Mouse (Mus musculus) layer of hippocampus, adult 9-11 months (tissue): ENCODE results near the gene Adarb2.

ENCODE experiments used
- DNase-seq: peaks from one replicate; pipeline ENCODE4 v3.0.0; 2022

Adarb2 gene

GRCm38 (mm10) chr13:8369868-8370387 lies 167.3 kb downstream of the Adarb2 start:
- DNase-seq = no peak

DNA sequence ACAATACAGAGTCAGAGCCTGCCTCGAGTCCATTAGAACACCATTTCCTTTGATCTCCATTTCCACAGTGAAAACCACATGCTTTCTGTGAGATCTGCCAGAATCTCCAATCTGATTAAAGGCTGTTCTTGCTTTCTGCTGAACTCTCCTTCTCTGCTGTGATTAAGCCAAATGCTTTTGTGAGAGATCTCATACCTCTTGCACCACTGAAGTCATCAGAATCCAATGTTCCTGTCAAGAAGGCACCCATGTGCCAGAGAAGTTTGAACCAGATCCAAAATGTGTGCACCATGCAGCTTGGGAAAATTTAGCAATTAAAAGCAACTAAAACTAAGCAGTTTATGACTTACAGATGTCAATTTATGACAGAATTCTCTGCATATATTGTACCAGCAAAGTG lies 185.9 kb downstream of the Adarb2 start:
- DNase-seq = peak; percentile 45

GRCm38 (mm10) chr13:8400265-8401041 lies 197.8 kb downstream of the Adarb2 start:
- no peak for DNase-seq

- no peak for DNase-seq
Observed at GRCm38 (mm10) chr13:8402324-8402873, 199.7 kb downstream of the Adarb2 start.

DNA sequence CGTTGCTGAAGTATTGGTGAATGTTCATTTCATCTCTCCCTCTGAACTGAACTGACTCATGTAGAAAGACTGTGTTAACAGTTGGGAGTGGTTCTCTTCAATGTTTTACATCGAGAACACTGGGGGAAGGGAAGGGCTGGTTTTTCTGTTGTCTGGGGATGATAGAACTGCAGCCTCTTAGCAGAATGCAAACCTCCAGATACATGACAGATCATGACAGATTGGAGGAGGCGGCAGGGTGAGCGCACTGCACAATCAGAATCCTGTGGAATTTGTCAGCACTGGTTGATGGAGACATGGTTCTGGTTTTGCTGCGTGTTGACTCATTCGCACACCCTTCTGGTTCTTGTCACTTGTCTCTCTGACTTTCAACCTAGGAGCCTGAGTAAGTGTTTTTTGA lies 203.4 kb downstream of the Adarb2 start:
- DNase-seq = peak; percentile 91

GRCm38 (mm10) chr13:8410353-8411318 lies 208.0 kb downstream of the Adarb2 start:
- no peak for DNase-seq

DNA sequence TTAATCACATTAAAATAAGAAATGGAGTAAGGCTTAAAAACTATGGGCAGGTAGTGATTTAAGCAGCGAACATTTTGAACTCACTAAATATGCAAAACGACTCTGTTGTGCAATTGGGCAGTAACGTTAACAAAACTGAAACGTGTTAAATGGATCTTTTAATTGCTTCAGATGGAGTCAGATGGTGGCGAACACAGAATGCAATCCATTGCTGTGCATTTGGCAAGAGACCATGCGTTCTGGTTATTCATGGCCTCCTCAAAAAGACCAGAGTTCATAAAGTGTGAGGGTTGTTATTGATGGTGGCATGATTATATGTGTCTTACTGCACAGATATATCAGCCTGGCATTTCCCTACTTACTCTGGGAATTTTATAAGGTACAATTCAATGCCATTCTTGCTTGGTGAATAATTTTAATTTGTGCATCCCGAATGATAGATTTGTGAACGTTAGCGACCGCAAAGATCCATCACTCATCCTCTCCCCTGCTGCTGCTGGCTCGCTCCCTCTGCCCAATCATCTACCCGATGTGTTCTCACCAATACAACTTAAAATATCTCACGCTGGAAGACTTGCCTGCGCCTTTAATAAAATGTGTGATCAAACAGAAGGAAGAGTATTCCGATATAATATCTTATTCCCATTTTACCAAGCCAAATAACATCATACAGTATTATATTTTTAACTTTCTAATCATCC lies 221.5 kb downstream of the Adarb2 start:
- no peak for DNase-seq

- peak; percentile 14 for DNase-seq
Observed at GRCm38 (mm10) chr13:8439188-8439835, 236.6 kb downstream of the Adarb2 start.

DNA sequence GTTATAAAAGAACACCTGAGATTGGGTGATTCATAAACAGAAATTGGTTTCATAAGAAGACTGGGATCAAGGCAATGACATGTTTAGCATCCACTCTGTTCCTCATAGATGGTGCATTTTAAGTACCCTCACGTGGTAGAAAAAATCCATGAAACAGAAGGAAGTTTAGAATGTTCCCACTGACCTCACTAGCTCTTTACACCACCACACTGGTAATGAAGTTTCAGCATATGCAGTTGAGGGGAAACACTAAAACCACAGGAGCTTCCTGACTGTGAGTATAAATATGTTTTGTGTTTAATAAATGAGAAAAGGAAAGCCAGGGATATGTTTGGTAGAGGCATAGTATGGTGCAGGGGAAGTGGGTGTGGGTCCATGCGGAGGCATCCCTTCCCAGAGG lies 242.7 kb downstream of the Adarb2 start:
- DNase-seq = no peak

DNA sequence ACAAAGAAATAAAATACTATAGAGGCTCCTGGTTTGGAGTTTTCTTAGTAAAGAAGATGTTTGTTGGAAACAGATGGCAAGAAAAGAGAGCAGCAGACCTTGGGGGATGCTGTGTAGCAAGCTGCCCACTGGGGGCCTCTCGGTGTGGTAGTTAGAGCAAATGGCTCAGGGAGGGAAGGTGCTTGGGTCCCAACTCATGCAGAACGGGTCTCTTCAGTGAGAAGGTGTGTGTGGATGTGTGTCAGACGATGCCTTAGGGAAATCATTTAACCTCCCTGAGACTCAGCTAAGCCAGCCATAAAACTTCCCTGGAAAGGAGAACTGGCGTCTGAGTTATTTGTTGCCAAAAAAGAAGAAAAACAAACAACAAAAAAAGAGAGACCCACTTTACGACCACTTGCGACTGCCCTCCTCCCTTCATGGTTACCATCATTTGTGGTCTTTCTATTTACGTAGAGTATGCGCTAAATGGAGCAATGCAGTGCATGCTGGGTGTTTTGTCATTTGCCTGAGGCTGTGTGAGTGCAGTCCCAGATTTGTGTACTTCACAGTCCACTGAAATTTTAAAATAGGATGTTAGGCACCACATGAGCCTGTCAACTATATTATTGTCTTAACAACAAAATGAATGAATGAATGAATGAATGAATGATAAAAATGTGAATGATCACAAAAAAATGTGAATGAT lies 245.7 kb downstream of the Adarb2 start:
- no peak for DNase-seq

GRCm38 (mm10) chr13:8451581-8451980 lies 248.9 kb downstream of the Adarb2 start:
- DNase-seq = no peak

GRCm38 (mm10) chr13:8456886-8457285 lies 254.2 kb downstream of the Adarb2 start:
- no peak for DNase-seq

DNA sequence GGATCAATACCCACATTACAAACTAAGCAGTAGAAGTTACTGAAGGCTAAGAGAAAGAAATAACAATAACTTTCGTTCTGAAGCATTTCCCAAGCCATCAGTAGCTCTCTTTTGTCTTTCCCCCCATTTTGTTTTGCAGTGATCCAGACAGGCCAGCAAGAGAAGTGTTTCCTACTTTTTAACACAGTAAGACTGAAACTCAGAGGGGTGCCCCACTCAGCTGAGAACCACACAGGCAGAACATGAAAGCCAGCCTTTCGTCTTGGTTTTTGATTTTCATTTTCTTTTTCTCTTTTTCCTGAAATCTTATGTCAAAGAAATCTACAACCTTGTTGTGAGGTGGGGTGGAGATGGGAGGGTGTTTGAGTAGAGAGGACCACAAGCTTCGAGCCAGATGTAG lies 255.2 kb downstream of the Adarb2 start:
- no peak for DNase-seq

GRCm38 (mm10) chr13:8467591-8468366 lies 265.1 kb downstream of the Adarb2 start:
- DNase-seq = no peak

- DNase-seq = peak; percentile 21
Observed at GRCm38 (mm10) chr13:8476237-8476636, 273.6 kb downstream of the Adarb2 start.

DNA sequence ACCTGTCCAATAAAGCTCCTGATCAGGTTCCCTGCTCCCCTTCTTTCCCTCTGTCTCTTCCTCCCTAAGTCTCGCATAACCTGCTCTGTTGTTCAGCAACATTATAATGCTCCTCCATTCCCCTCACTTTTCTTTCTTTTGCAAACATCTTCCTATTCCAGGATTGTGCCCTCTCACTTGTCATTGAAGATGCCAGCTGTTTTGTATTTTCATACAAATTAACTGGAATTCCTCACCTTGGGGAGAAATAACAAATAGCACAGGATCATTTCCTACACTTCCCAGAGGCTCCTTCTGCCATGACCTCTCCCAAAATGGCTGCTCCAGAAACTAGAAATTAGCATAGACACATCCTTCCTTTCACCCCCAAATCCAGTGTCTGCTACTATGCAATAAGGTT lies 276.1 kb downstream of the Adarb2 start:
- DNase-seq = no peak

- DNase-seq = no peak
Observed at GRCm38 (mm10) chr13:8479970-8480369, 277.3 kb downstream of the Adarb2 start.

DNA sequence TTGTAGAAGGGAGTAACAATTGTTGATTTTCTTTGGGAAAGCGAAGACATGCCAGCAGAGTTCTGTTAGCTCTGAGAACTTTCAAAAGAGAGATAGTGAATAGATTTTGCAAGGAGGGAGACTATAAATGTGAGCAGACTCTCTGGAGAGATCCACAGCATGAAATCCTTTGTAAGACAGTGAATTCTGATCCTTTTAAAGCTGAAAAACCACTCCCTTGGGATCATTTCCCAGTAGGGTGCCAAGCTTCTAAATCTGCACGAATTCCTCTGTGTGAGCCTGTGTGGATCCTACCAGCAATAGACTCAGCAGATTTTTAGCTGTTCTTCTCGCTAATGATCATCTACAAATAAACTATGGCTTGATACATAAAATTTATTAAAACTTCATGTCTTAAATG lies 278.7 kb downstream of the Adarb2 start:
- DNase-seq = no peak

GRCm38 (mm10) chr13:8484592-8485272 lies 282.1 kb downstream of the Adarb2 start:
- DNase-seq = no peak
